Mouse (Mus musculus): Measurements from ENCODE around the gene Map6. TPM values are rescaled to one million over a fixed set of nuclear protein-coding genes. Genes with fewer than 3 reads are reported as not detected.

Gene Map6
- total RNA-seq, 2 experiments from 2014 or later: 125 to 131 TPM

DNA sequence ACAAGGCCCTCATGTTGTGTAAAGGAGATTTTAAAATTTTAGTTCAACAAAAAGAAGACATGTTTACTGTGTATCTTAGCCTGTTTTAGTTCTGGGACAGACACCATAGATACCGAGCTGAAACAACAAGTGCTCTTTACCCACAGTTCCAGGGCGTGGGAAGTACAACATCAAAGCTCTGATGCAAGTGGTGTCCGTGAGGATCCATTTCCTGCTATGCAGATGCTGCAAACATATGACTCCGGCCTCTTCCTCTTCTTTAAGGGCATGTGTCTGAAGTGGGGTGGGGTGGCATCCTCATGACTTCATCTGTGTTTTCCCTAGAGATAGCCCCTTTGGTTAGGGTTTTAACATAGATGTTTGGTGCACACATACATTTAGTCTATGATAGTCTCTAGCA is 3.7 kb upstream of the Map6 start:
- DNase-seq (ENCODE audit: low spot score in 2 of 2): no peak

GRCm38 (mm10) chr7:99264597-99264996 is 2.6 kb upstream of the Map6 start:
- DNase-seq (ENCODE audit: low spot score in 2 of 2): no peak

GRCm38 (mm10) chr7:99267897-99268505 is 754 bp downstream of the Map6 start:
- peak; percentile 80 to 88 for DNase-seq (ENCODE audit: low spot score in 2 of 2)

GRCm38 (mm10) chr7:99268506-99268900 is 1.3 kb downstream of the Map6 start:
- DNase-seq (ENCODE audit: low spot score in 2 of 2): no peak

DNA sequence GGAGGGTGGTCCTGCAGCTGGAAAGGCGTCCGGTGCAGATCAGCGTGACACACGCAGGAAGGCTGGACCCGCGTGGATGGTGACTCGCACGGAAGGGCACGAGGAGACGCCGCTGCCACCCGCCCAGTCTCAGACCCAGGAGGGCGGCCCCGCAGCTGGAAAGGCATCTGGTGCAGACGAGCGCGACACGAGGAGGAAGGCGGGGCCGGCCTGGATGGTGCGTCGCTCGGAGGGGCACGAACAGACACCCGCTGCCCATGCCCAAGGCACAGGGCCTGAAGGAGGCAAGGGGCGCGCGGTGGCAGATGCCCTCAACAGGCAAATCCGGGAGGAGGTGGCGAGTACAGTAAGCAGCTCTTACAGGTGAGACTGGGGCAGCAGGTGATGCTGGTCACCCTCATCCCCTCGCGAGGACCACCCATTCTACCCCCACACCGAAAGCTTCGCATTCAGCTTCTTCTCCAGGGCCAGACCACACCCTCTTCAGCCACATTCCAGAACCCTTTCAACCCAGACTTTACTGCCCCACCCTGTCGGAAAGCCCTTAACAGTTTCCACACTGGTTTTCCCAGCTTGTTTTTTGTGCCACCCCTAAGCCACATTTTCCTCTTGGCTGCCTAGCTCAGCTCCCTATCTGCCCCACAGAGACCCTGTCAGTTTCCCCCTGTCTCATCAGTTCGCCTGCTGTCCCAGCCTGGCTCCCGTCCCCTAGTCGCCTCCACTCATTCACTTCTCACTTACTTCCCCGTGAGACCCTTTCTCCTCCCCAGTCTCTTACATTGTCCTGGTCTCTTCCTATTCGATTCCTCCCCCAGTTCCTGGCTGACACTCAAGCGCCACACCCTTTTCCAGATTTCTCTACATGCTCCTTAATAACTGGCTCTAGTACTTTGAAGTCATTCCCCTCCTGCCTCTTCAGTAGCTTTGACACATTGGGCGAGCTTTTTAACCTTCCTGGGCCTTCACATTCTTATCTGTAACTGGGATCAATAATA is 2.0 kb downstream of the Map6 start:
- no peak for DNase-seq (ENCODE audit: low spot score in 2 of 2)

DNA sequence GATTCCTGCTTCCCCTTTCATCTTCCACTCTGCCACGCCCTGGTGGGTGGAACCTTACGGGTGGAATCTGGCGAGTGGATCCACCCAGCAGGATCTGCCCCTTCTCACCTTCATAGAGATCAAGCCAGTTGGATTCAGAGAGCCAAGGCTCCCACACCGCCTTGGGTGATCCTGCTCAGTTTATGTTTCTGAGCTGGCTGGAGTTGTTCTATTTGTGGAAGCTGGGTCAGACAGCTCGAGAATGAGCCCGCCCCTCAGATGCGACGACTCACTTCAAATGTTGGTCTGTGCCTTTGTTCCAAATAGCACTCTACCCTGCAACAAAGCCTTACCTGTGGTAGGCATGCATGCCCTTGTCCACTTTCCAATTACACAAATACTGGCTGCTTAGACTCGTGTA is 4.4 kb downstream of the Map6 start:
- DNase-seq (ENCODE audit: low spot score in 2 of 2): no peak

DNA sequence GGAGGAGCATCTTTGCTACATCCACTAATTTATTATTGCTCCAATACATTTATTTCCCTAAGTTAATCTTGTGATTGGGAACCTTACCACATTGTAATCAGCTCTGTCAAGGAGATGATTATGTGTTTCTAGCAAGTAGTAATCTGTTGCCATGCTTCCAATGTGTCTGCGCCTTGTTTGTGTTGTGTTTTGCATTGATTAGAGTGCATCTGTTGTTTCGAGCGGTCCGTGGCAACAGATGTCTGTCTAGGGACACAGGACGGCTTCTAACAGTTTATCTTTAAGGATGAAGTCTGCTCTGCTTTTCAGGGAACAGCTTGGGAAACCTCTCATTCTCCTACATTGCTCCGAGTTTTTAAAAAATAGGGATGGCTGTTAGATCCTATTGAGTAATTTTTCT is 7.9 kb downstream of the Map6 start:
- DNase-seq (ENCODE audit: low spot score in 2 of 2): peak in 1 of 2 experiments; percentile 49

DNA sequence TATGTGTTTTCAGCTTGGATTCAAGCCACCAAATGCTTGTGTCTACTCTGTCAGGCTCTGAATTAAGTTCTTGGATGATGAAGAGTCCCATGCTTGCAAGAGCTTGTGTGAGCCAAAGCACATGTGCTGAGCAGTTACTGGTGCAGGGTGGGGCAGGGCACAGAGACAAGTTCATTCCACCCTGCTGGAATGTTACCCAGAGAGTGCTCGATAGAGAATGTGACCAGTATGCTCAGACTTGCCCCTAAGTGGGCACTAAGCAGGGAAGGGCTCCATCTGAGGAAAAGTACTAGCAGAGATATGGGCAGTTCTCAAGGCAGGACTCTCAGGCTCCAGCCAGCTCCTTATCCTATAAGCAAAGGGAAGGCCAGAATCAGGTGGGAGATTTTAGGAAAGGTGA is 9.4 kb downstream of the Map6 start:
- no peak for DNase-seq (ENCODE audit: low spot score in 2 of 2)

DNA sequence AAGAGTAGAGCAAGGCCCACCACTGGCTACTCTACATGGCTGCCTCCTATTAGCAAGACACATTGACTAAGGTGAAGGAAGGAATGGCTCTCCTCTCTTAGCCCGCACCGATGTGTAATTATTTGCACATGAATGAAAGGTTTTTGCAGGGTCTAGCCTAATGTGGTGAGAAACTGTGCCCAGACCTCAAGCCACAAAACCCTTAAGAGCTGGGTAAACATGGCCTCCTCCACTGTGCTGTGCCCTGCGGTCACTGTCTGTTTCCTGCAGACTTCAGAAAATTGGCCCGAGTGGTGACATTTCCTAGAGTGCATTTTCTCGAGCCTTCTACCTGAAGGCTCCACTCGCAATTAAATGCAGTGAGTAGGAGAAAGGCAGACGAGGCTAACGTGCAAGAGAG is 11.1 kb downstream of the Map6 start:
- DNase-seq (ENCODE audit: low spot score in 2 of 2): no peak

GRCm38 (mm10) chr7:99279586-99279985 is 12.3 kb downstream of the Map6 start:
- no peak for DNase-seq (ENCODE audit: low spot score in 2 of 2)

GRCm38 (mm10) chr7:99287287-99287686 is 20.0 kb downstream of the Map6 start:
- peak; percentile 69 to 87 for DNase-seq (ENCODE audit: low spot score in 2 of 2)

DNA sequence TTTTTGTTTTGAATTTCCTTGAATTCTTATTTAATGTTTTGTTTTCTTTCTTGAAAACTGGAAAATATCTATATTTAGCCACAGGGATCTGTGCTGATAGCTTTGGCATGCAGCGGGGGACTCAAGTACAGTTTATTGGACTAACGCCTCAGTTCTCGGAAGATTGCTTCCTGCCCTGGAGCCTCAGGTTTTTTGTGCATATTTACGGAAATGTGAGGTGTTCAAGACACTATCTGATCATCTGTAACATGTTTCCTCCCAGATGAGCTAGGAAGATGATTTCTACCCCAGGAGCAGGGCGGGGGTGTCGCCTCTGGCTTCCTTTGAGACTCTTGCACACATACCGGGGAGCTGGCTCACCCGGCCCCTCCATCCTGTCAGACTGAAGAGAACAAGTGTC is 22.8 kb downstream of the Map6 start:
- no peak for DNase-seq (ENCODE audit: low spot score in 2 of 2)

GRCm38 (mm10) chr7:99290925-99291324 is 23.7 kb downstream of the Map6 start:
- no peak for DNase-seq (ENCODE audit: low spot score in 2 of 2)

GRCm38 (mm10) chr7:99294198-99294780 is 27.0 kb downstream of the Map6 start:
- DNase-seq (ENCODE audit: low spot score in 2 of 2): no peak

DNA sequence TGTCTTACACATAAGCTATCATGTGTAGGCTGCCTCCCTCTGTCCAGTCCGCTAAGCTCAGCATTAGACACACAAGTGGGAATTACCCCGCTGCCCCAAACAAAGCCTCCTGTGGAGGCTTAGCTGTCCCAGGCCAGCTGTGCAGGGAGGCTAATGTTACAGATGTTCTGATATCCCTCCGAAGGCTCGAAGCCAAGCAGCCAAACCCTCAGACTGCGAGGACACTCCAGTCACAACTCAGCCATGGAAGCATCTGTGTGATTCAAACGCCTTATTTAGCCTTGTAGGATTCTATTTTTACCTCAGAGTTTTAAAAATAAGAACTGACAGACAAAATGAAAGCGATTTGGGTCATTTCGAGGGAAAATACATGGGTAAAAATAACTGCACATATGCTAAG is 27.9 kb downstream of the Map6 start:
- DNase-seq (ENCODE audit: low spot score in 2 of 2): no peak

DNA sequence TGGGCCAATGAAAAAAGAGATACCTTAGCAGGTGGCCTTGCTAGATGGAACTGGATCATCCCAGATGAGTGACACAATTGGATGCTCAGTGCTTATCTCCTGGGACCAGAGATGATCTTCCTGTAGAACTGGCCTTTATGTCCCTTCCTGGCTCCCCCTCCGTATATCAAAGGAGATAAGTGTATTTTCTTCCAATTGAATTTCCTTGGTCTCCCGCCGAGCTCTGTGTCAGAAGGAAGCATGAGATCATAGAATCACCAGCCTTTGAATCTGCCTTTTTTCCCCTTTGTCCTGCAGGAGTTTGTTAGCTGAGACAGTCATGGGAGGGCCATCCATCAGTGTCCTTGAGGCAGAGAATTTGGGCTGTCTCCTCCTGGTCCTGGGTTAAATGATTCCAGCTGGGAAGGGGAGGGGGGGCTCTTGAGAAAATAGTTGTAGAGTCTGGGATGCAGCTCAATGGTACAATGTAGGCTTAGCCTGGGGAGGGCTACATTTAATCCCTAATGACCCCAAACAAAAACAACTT is 33.5 kb downstream of the Map6 start:
- DNase-seq (ENCODE audit: low spot score in 2 of 2): no peak

DNA sequence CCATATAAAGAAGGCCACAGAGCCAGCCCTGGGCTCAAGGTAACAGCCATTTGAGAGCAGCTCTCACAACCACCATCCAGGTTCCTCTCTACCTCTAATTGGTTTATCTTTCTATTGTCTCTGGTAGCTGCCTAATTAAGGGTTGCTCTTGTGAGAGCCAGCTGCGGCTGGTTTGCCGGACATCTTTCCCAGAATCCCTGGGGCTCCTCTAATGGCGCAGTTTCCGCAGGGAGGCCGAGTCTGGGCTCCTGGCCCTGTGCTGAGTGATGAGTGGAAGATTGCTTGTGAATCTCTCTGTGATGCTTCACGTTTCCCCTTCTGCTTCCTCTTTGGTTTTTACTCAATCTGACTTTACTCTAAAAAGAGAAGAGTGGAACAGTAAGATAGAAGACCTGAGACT is 36.8 kb downstream of the Map6 start:
- no peak for DNase-seq (ENCODE audit: low spot score in 2 of 2)

DNA sequence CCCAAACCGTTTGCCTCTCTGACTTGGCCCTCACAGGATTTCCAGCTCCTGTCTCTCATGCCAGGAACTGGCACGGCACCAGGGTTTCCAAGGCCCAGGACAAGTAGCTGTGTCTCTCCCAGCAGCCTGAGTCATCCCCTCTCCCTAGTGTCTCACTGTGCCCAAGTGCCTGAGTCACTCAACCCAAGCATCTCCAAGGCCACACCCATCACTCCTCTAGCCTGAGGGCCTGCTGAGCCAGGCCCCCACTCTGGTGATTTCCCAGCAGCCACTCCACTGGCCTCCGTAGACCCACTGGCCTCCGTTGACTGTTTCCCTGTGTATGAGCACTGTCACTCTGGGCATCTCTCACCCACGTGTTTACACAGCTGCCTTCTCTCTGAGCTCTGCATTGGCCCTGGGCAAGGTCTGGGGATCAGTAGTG is 37.7 kb downstream of the Map6 start:
- DNase-seq (ENCODE audit: low spot score in 2 of 2): peak in 1 of 2 experiments; percentile 64

DNA sequence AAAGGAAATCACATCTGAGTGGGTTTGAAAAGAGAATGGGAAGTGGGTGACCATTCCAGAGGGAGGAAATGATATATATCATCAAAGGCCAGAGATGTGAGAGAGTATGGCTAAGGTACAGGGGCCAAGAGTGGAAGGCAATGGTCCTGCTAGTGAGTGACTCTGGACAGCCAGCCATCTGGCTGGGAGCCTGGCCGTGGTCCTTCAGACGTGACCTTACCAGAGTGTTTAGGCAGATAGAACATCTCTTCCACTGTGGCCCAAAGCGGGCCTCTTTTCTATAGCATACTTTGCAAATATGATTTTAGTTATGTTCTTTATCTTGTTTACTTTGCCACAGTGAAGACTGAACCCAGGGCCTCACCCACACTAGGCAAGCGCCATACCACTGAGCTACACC is 38.4 kb downstream of the Map6 start:
- no peak for DNase-seq (ENCODE audit: low spot score in 2 of 2)

DNA sequence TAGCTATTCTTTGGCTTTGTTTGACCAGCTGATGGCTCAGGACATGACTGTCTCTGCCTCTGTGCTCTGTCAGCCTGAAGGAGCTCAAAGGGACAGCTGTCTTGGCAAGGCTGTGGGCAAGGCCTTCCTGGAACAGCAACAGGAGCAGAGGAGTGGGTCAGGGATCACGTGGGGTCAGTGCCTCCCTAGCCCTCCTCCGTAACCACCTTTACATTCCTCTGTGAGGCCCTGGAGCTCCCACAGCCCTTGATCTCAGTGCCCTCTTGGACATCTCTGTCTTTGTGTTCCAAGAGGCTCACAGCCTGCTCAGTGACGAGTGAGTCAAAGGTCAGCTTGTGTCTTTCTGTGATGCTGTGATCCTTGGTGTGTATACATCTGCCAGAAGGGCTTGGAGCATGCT is 39.4 kb downstream of the Map6 start:
- DNase-seq (ENCODE audit: low spot score in 2 of 2): no peak

- DNase-seq (ENCODE audit: low spot score in 2 of 2): no peak
Measured at GRCm38 (mm10) chr7:99311433-99311832, 44.2 kb downstream of the Map6 start.

- no peak for DNase-seq (ENCODE audit: low spot score in 2 of 2)
Measured at GRCm38 (mm10) chr7:99312058-99312457, 44.8 kb downstream of the Map6 start.
